ENCODE assay signal across 18 mouse cellular contexts in the genomic region with DNA sequence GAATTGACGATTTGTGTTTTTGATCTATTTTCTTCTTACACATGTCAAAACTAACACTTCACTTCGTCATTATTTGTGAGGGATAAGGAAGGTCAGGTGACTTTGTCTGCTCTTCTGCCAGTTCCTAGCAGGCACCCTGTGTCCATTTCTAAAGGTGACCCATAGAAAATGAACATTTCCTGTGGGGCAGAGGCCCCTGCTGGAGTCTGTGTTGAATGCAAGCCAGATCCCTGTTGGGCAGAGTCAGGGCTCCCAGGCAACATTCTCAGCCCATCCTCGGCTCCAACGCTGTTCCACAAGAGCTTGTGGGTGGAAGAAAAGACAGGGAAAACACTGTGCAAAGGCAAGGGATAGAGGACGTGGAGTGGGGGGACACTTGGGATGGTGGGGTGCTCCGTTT.
DNase-seq lines count a peak whose midpoint lies in the region; ATAC-seq lines count a peak whose summit lies in the region.
"Had no signal": no experiment of that assay in that cellular context is flagged by ENCODE, and none has a peak within 500 bp of the region (broad histone marks: within the 10 kb centered on the region; RNA-seq: fewer than 3 reads in every experiment).

No protein-coding gene starts in this region.

- no peaks in the 10 kb centered on the region for H3K27me3 ChIP-seq in forebrain, embryonic 14.5 days (replicated peaks; ENCODE audit: control insufficient read depth, insufficient read depth, low read length)
- no peaks in the 10 kb centered on the region for H3K27me3 ChIP-seq in forebrain, embryonic 12.5 days
- H3K27me3 ChIP-seq in midbrain, embryonic 14.5 days (ENCODE audit: control insufficient read depth, insufficient read depth, low read length), result no peaks in the 10 kb centered on the region
- H3K27me3 ChIP-seq in midbrain, embryonic 16.5 days (ENCODE audit: control insufficient read depth, insufficient read depth, low read depth, low read length), result no peaks in the 10 kb centered on the region
- H3K27me3 ChIP-seq: embryonic facial prominence, embryonic 12.5 days; neural tube, embryonic 13.5 days had no signal

- no peak overlapping the region for H3K9ac ChIP-seq in forebrain, embryonic 14.5 days (ENCODE audit: low read length)
- H3K9ac ChIP-seq in forebrain, embryonic 12.5 days, result no peak overlapping the region
- no peak overlapping the region for H3K9ac ChIP-seq in midbrain, embryonic 14.5 days (replicated peaks; ENCODE audit: low read length)
- no peak overlapping the region for H3K9ac ChIP-seq in midbrain, embryonic 16.5 days (ENCODE audit: low read depth, low read length)
- H3K9ac ChIP-seq: embryonic facial prominence, embryonic 12.5 days; neural tube, embryonic 13.5 days had no signal

- no peak overlapping the region for H3K4me3 ChIP-seq in forebrain, embryonic 14.5 days (ENCODE audit: low read depth, low read length)
- no peak overlapping the region for H3K4me3 ChIP-seq in forebrain, embryonic 12.5 days (replicated peaks)
- no peak overlapping the region for H3K4me3 ChIP-seq in midbrain, embryonic 14.5 days (replicated peaks; ENCODE audit: low read depth, low read length)
- no peak overlapping the region for H3K4me3 ChIP-seq in midbrain, embryonic 16.5 days (ENCODE audit: low read depth, low read length)
- H3K4me3 ChIP-seq: embryonic facial prominence, embryonic 12.5 days; neural tube, embryonic 13.5 days had no signal

- no peaks in the 10 kb centered on the region for H3K4me1 ChIP-seq in forebrain, embryonic 14.5 days (ENCODE audit: control insufficient read depth, insufficient read depth, low read length)
- no peaks in the 10 kb centered on the region for H3K4me1 ChIP-seq in forebrain, embryonic 12.5 days
- no peaks in the 10 kb centered on the region for H3K4me1 ChIP-seq in midbrain, embryonic 14.5 days (ENCODE audit: control insufficient read depth, insufficient read depth, low read length)
- H3K4me1 ChIP-seq in midbrain, embryonic 16.5 days (ENCODE audit: control insufficient read depth, insufficient read depth, low read length), result no peaks in the 10 kb centered on the region
- H3K4me1 ChIP-seq: embryonic facial prominence, embryonic 12.5 days had no signal

- peak; percentile 25 for DNase-seq in forebrain, embryonic 14.5 days (ENCODE audit: low spot score)
- DNase-seq in kidney, postnatal 10 days, result peak; percentile 44
- no peak for DNase-seq in kidney, postnatal 36 days
- peak; percentile 53 for DNase-seq in midbrain, embryonic 14.5 days
- peak; percentile 22 for DNase-seq in retina, postnatal 1 day
- no peak for DNase-seq in urinary bladder, postnatal 4 days (ENCODE audit: low spot score in 2 of 2)
- DNase-seq: adrenal gland, adult 2 months; gastrocnemius, postnatal 25 days; heart, postnatal 10 days; kidney, adult 2 months; right cerebral cortex, postnatal 14 days; thymus, postnatal 25 days had no signal

- WGBS in forebrain, embryonic 14.5 days, result 55% methylated on average over 6 of the region's 6 CpGs
- 61% methylated on average over 6 of the region's 6 CpGs for WGBS in forebrain, embryonic 12.5 days
- WGBS in midbrain, embryonic 14.5 days, result 50% methylated on average over 6 of the region's 6 CpGs
- WGBS in midbrain, embryonic 16.5 days, result 54% methylated on average over 6 of the region's 6 CpGs

- H3K9me3 ChIP-seq in forebrain, embryonic 14.5 days (replicated peaks; ENCODE audit: control insufficient read depth, low read length), result no peaks in the 10 kb centered on the region
- no peaks in the 10 kb centered on the region for H3K9me3 ChIP-seq in forebrain, embryonic 12.5 days
- no peaks in the 10 kb centered on the region for H3K9me3 ChIP-seq in midbrain, embryonic 14.5 days (ENCODE audit: control insufficient read depth, low read length)
- H3K9me3 ChIP-seq in midbrain, embryonic 16.5 days (replicated peaks; ENCODE audit: control insufficient read depth, low read length, poor library complexity, severe bottlenecking), result no peaks in the 10 kb centered on the region
- H3K9me3 ChIP-seq: embryonic facial prominence, embryonic 12.5 days; neural tube, embryonic 13.5 days had no signal

- H3K27ac ChIP-seq in forebrain, embryonic 14.5 days (ENCODE audit: low read depth, low read length), result no peak overlapping the region
- H3K27ac ChIP-seq in forebrain, embryonic 12.5 days, result no peak overlapping the region
- H3K27ac ChIP-seq in midbrain, embryonic 14.5 days (replicated peaks; ENCODE audit: low read depth, low read length), result no peak overlapping the region
- H3K27ac ChIP-seq in midbrain, embryonic 16.5 days (ENCODE audit: low read length), result no peak overlapping the region
- H3K27ac ChIP-seq: embryonic facial prominence, embryonic 12.5 days; neural tube, embryonic 13.5 days had no signal

- H3K4me2 ChIP-seq in forebrain, embryonic 14.5 days (ENCODE audit: low read length), result no peak overlapping the region
- no peak overlapping the region for H3K4me2 ChIP-seq in forebrain, embryonic 12.5 days
- no peak overlapping the region for H3K4me2 ChIP-seq in midbrain, embryonic 14.5 days (ENCODE audit: low read length)
- no peak overlapping the region for H3K4me2 ChIP-seq in midbrain, embryonic 16.5 days (ENCODE audit: low read length)
- H3K4me2 ChIP-seq: embryonic facial prominence, embryonic 12.5 days; liver, embryonic 11.5 days; neural tube, embryonic 13.5 days had no signal

- ATAC-seq in forebrain, embryonic 14.5 days, result no peak
- no peak for ATAC-seq in forebrain, embryonic 12.5 days (ENCODE audit: low FRiP score)
- ATAC-seq in midbrain, embryonic 14.5 days (ENCODE audit: low FRiP score, low TSS enrichment), result 0 out of 2 replicates have a peak, but pooled peaks have one; percentile 50
- ATAC-seq in midbrain, embryonic 16.5 days, result no peak; the same call in 1 of the 2 replicates
- ATAC-seq: forebrain, embryonic 16.5 days had no signal

- H3K36me3 ChIP-seq in forebrain, embryonic 14.5 days (ENCODE audit: control insufficient read depth, insufficient read depth, low read length), result no peaks in the 10 kb centered on the region
- H3K36me3 ChIP-seq in forebrain, embryonic 12.5 days (replicated peaks), result no peaks in the 10 kb centered on the region
- no peaks in the 10 kb centered on the region for H3K36me3 ChIP-seq in midbrain, embryonic 14.5 days (ENCODE audit: control insufficient read depth, insufficient read depth, low read length)
- H3K36me3 ChIP-seq in midbrain, embryonic 16.5 days (ENCODE audit: control insufficient read depth, insufficient read depth, low read length), result no peaks in the 10 kb centered on the region
- H3K36me3 ChIP-seq: embryonic facial prominence, embryonic 12.5 days; neural tube, embryonic 13.5 days had no signal

Comparison
In these comparisons a context has a peak if more than half of its experiments do, and no peak if none do; other contexts are left out.
1. DNase-seq: peak in forebrain, embryonic 14.5 days (single experiment), kidney, postnatal 10 days (single experiment), midbrain, embryonic 14.5 days (single experiment) and retina, postnatal 1 day (single experiment); none in kidney, postnatal 36 days (0 of 2) and urinary bladder, postnatal 4 days (0 of 2).